Mouse (Mus musculus) cortical plate, adult 2 months (tissue): ENCODE measurements around the gene Harbi1. TPM values are rescaled to one million over a fixed set of nuclear protein-coding genes. Genes with fewer than 3 reads are reported as not detected.
"Not testable (repeated sequence)": the region's sequence is repeated elsewhere in the genome, so short reads cannot be mapped to it uniquely, and the experiment has no call there.

ENCODE experiments used
- H3K27ac ChIP-seq: fragments of 200-500 bp; 2 replicates; pipeline ENCODE4 v1.5.1; 2012; ENCODE audit warnings: low read length, control low read depth, inconsistent platforms; ENCODE audit not compliant: insufficient read depth
- H3K4me1 ChIP-seq: fragments of 200-500 bp; 2 replicates; pipeline ENCODE4 v1.6.1; 2011; ENCODE audit warnings: low read length; ENCODE audit not compliant: control insufficient read depth, insufficient read depth
- H3K4me3 ChIP-seq: fragments of 200-500 bp; 2 replicates; pipeline ENCODE4 v1.5.1; 2011; ENCODE audit warnings: mild to moderate bottlenecking, low read length, control low read depth; ENCODE audit not compliant: insufficient read depth
- CTCF ChIP-seq: fragments of 200-500 bp; IDR thresholded peaks from 2 replicates; pipeline ENCODE4 v1.5.1; 2011; ENCODE audit warnings: mild to moderate bottlenecking, control low read depth, low read length; ENCODE audit not compliant: insufficient read depth; ENCODE audit errors: extremely low read depth
- POLR2A ChIP-seq: fragments of 200-500 bp; IDR thresholded peaks from 2 replicates; pipeline ENCODE4 v1.6.1; 2011; ENCODE audit warnings: mild to moderate bottlenecking, low read length, control low read depth; ENCODE audit not compliant: insufficient read depth; ENCODE audit errors: extremely low read depth
- polyA plus RNA-seq: library from polyadenylated mRNA; depleted of rRNA; stranded (reverse); fragments of >200 nt; gene quantifications from 2 replicates; pipeline ENCODE4 v1.2.3, GENCODE M21; 2012

The Harbi1 gene
- polyA plus RNA-seq, 1 experiment = 4.6 TPM

DNA sequence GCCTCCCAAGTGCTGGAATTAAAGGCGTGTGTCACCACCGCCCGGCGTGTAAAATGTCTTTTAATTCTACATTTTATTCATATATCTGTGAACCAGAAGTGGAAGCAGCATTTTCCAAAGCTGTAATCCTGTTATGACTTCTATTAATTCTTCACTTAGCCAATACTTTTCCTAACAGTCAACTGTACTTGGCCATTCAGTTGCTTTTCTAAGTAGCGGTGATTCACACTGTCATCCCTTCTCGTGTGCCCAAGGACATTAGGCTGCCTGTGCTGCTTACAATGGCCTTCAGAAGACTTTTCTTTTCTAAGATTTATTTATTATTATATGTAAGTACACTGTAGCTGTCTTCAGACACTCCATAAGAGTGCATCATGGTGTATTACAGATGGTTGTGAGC is 2.3 kb upstream of the Harbi1 start:
- TF ChIP-seq POLR2A (no peak), CTCF (no peak)
- Histone ChIP-seq H3K27ac (no peak overlapping the region), H3K4me1 (peaks cover 5% of the 10 kb centered on the region)

DNA sequence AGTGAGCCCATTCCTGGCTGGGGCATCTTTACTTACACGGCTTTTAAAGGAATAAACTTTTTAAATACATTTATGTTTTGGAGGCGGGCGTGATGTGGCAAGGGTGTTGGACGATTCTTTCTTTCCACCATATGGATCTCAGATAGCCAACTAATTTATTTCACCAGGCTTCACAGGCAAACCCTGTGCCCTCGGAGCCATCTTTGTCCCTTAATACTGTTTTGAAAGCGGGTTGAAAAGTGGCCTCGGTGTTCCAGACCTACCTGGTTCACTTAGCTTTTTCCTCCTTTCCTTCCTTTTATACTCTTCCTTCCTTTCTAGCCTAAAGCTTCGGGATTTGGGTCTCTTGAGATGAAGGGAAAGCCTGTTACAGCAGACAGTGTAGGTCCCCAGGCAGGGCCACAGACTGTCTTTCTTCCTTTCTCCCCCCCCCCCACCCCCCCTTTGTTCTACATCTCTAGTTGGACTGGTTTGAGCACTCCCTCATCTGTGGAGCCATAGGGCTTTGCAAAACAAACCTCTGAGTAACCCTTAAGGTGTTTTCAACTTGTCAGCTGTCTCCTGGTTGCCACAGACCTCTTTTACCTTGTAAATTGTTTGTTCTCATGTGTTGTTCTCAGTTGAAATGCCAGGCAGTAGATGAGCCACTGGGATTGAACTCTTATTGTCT is 739 bp downstream of the Harbi1 start:
- H3K4me1 ChIP-seq = peaks cover 5% of the 10 kb centered on the region
- H3K27ac ChIP-seq = 0 out of 2 replicates have a peak overlapping the region, but pooled peaks have one; percentile 2
- peak overlapping the region; percentile 71 for H3K4me3 ChIP-seq
- TF ChIP-seq POLR2A (no peak), CTCF (no peak)

More for the DNA sequence above, 2.3 kb upstream of the Harbi1 start:
- no peak overlapping the region for H3K4me3 ChIP-seq

DNA sequence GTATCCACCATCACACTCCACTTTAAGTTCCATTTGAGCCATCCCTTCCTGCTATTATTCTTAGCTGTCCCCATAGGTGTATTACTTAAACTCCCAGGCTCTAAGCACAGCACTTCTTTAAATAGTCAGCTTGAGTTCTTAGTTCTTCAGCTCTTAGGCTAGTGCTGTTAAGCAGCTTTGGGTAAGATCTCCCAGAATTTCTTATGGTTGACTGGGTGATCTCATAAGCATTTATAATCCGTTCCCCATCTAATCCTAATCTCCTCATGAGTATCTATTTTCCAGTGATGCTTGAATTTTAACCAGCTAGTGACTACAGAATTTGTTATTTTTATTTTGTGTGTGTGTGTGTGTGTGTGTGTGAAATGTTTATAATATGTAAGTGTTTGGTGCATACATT is 4.3 kb downstream of the Harbi1 start:
- no peak overlapping the region for H3K4me3 ChIP-seq
- H3K4me1 ChIP-seq = peaks cover 5% of the 10 kb centered on the region; the same call in 1 of the 2 replicates
- no peak overlapping the region for H3K27ac ChIP-seq
- TF ChIP-seq CTCF = no peak
- no peak for TF ChIP-seq POLR2A

DNA sequence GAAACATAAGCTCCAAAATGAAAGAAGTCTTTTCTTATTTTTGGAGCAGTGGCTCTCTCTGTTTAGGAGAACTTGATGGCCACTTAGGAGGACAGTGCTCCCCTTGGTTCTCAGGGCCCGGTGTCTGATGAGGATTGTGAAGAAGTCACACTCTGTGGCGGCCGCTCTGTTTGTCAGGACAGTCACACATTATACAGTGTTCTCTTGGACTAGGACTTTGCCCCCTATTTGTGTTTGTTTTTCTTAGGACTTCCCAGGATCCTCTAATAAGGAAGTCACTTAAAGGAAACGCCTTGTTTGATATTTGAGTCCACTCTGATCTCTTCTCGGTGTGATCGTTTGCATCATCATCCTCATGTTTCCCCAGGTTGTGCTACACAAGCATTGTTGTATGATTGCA is 7.6 kb downstream of the Harbi1 start:
- Histone ChIP-seq H3K27ac (no peak overlapping the region), H3K4me1 (peaks cover 3% of the 10 kb centered on the region; the same call in 1 of the 2 replicates), H3K4me3 (no peak overlapping the region)
- TF ChIP-seq CTCF (no peak), POLR2A (no peak)

DNA sequence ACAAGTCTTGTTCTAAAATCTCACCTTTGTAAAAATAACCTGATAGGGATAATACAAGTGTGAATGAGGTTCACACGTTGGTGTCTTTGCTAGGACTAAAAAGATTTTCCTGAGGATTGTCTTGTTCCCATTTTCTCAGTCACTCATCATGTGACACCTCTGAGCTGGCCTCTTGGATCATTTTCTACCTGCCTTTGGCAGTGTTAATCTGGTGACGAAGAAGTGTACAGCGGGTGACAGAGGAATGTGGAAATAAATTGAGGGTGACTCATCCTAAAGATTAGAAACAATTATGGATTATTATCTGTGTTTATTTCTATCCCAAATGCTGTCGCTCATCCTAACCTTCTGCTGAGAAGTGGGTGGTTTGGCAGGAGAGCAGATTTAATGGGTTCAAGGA is 12.7 kb downstream of the Harbi1 start:
- TF ChIP-seq POLR2A (no peak), CTCF (no peak)
- peaks cover 1% of the 10 kb centered on the region; the same call in 1 of the 2 replicates for H3K4me1 ChIP-seq
- no peak overlapping the region for H3K27ac ChIP-seq
- no peak overlapping the region for H3K4me3 ChIP-seq

DNA sequence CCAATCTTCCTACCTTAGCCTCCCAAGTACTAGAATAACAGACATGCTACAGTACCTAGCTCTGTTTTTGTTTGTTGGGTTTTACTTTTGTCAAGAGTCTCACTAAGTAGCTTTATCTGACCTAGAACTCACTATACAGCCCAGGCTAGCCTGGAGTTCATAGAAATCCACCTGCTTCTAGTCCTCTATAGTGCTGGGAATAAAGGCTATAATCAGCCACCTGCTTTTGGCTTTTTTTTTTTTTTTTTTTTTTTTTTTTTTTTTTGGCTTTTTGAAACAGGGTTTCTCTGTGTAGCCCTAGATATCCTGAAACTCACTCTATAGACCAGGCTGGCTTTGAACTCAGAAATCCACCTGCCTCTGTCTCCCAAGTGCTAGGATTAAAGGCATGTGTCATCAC is 13.3 kb downstream of the Harbi1 start:
- H3K27ac ChIP-seq = no peak overlapping the region
- TF ChIP-seq POLR2A (no peak), CTCF (no peak)
- no peak overlapping the region for H3K4me3 ChIP-seq
- H3K4me1 ChIP-seq = no peaks in the 10 kb centered on the region

DNA sequence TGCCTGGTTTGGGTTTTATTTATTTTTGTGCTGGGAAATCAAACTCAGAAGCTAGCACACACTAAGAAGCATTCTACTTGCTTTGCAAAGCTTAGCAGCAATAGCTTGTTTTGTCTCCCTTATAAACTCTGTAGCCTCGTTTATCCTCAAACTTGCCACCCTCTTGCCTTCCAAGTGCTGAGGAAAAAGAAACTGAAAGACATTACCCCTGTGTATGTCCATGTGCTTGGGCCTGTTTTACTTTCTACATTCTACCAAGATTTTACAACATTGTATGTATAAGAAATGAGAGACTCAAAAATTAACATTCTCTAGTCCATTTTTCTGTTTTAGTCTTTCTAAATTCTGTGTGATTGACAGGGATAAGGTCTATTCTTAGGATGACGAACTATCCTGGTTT is 14.1 kb downstream of the Harbi1 start:
- Histone ChIP-seq H3K27ac (no peak overlapping the region), H3K4me1 (no peaks in the 10 kb centered on the region), H3K4me3 (no peak overlapping the region)
- TF ChIP-seq CTCF (no peak), POLR2A (no peak)

DNA sequence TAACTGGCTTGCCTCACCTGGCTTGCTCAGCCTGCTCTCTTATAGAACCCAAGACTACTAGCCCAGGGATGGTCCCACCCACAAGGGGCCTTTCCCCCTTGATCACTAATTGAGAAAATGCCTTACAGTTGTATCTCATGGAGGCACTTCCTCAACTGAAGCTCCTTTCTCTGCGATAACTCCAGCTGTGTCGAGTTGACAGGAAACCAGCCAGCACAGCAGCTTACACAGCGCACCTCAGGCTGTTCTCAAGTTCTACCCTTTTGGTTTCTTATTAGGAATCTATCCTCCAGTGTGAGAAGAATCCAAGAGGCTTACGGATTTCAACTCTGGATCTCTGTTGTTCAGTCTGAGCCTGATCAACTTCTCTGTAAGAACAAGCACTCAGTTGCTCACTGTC is 14.8 kb downstream of the Harbi1 start:
- not testable (repeated sequence) for H3K4me3 ChIP-seq, H3K27ac ChIP-seq

DNA sequence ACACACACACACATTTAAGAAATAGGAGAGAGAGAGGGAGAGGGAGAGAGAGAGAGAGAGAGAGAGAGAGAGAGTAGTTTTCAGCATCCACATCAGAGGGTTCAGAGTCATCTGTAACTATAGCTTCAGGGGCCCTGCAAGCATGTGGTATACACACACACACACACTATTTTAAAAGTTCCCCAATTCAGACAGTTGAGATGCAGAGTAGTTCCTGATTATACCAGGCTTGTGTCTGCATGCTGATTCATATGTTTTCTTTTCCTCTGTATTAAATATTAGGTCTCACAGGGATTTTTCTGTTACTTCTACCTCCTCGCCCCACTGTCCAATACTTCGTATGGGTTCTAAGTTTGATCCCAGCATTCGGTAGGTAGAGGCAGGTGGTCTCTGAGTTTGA is 16.4 kb downstream of the Harbi1 start:
- no peak overlapping the region for H3K4me3 ChIP-seq
- TF ChIP-seq CTCF = no peak
- no peak for TF ChIP-seq POLR2A
- H3K27ac ChIP-seq = no peak overlapping the region
- peaks cover 1% of the 10 kb centered on the region; the same call in 1 of the 2 replicates for H3K4me1 ChIP-seq

More for the DNA sequence above, 14.8 kb downstream of the Harbi1 start:
- H3K4me1 ChIP-seq = not testable (repeated sequence)

DNA sequence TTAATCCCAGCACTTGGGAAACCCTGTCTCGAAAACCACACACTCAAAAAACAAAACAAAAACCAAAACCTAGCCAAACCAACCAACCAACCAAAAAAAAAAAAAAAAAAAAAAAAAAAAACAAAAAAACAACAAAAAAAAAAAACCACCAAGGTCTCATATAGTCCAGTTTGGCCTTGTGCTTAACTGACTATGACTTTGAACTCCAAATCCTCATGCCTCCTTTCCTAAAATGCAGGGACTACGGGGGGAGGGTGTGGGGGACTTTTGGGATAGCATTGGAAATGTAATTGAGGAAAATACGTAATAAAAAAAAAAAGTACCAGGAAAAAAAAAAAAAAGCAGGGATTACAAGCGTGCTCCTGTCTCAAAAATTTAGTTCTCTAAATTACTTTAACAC is 18.9 kb downstream of the Harbi1 start:
- Histone ChIP-seq H3K27ac (no peak overlapping the region), H3K4me1 (peaks cover 2% of the 10 kb centered on the region; the same call in 1 of the 2 replicates), H3K4me3 (peak overlapping the region; percentile 76)
- no peak for TF ChIP-seq CTCF
- no peak for TF ChIP-seq POLR2A
